Mouse (Mus musculus) heart, embryonic 14.5 days (tissue): Measurements from ENCODE around the gene Cerk. TPM values are rescaled to one million over a fixed set of nuclear protein-coding genes. Genes with fewer than 3 reads are reported as not detected.

Experiments
- ATAC-seq: fragments of 200-750 bp; cut with Nextera tagmentation; 2 replicates; pipeline ENCODE4 v1.8.0; 2017; ENCODE audit warnings: low read depth, moderate TSS enrichment; ENCODE audit not compliant: insufficient number of reproducible peaks, insufficient read depth, low FRiP score
- H3K27ac ChIP-seq, 2 experiments: fragments of 200-500 bp in 1 of 2; fragments of 300-500 bp in 1 of 2; sonication (generic) in 1 of 2; replicated peaks in 1 of 2; 2 replicates each; pipeline ENCODE4 v1.5.1; 2012 to 2014; ENCODE audit warnings: low read depth in 2 of 2, low read length in 2 of 2, control low read depth in 1 of 2, mild to moderate bottlenecking in 1 of 2, mixed read lengths in 1 of 2; ENCODE audit not compliant: control insufficient read depth in 1 of 2, insufficient read depth in 1 of 2
- H3K27me3 ChIP-seq: fragments of 300-500 bp; sonication (generic); 2 replicates; pipeline ENCODE4 v1.6.1; 2014; ENCODE audit warnings: mild to moderate bottlenecking, low read length, control low read depth; ENCODE audit not compliant: control insufficient read depth, insufficient read depth
- H3K36me3 ChIP-seq: fragments of 300-500 bp; sonication (generic); 2 replicates; pipeline ENCODE4 v1.6.1; 2014; ENCODE audit warnings: mild to moderate bottlenecking, control low read depth, low read length, mixed read lengths; ENCODE audit not compliant: control insufficient read depth, insufficient read depth
- H3K4me1 ChIP-seq, 2 experiments: fragments of 200-500 bp in 1 of 2; fragments of 300-500 bp in 1 of 2; sonication (generic) in 1 of 2; 2 replicates each; pipeline ENCODE4 v1.6.1; 2012 to 2014; ENCODE audit warnings: low read length in 2 of 2, control low read depth in 1 of 2, mixed read lengths in 1 of 2; ENCODE audit not compliant: control insufficient read depth in 2 of 2, insufficient read depth in 2 of 2
- H3K4me2 ChIP-seq: fragments of 300-500 bp; sonication (generic); 2 replicates; pipeline ENCODE4 v1.6.1; 2014; ENCODE audit warnings: mild to moderate bottlenecking, low read length
- H3K4me3 ChIP-seq, 2 experiments: fragments of 200-500 bp in 1 of 2; fragments of 300-500 bp in 1 of 2; sonication (generic) in 1 of 2; 2 replicates each; pipeline ENCODE4 v1.5.1; 2012 to 2014; ENCODE audit warnings: low read length in 2 of 2, mild to moderate bottlenecking in 2 of 2, control low read depth in 1 of 2, low read depth in 1 of 2, moderate library complexity in 1 of 2; ENCODE audit not compliant: control insufficient read depth in 1 of 2, insufficient read depth in 1 of 2
- H3K9ac ChIP-seq: fragments of 300-500 bp; sonication (generic); 2 replicates; pipeline ENCODE4 v1.6.1; 2014; ENCODE audit warnings: mild to moderate bottlenecking, low read length
- H3K9me3 ChIP-seq: fragments of 300-500 bp; sonication (generic); 2 replicates; pipeline ENCODE4 v1.6.1; 2016; ENCODE audit warnings: low read length, control low read depth; ENCODE audit not compliant: control insufficient read depth
- WGBS: fragments of 180-500 bp; shearing (Covaris S2); extraction: QIAGEN DNeasy Blood & Tissue Kit; methylation state at CpG from one replicate; pipeline ENCODE4 v1.1.7; 2014; 5-methylcytosine and 5-hydroxymethylcytosine counted together
- polyA plus RNA-seq: library from polyadenylated mRNA; unstranded; fragments of >200 nt; fragmentation: Nextera tagmentation; extraction: Ambion mirVana; gene quantifications from 2 replicates; pipeline ENCODE4 v1.2.1, GENCODE M21; 2014

Gene Cerk
- polyA plus RNA-seq, 1 experiment from 2014 or later: 16.1 TPM

GRCm38 (mm10) chr15:86173136-86173985, 12.6 kb downstream of the Cerk start:
- Histone ChIP-seq H3K27me3 (no peaks in the 10 kb centered on the region), H3K4me1 (peaks cover 61 to 74% of the 10 kb centered on the region in 2 experiments), H3K36me3 (no peaks in the 10 kb centered on the region), H3K4me2 (peak overlapping the region; percentile 24), H3K9ac (peak overlapping the region; percentile 6; the same call in 1 of the 2 replicates), H3K4me3 (no peak overlapping the region), H3K27ac (peak overlapping the region in 1 of 2 experiments; percentile 64; a peak in 2 of 4 replicates), H3K9me3 (no peaks in the 10 kb centered on the region)
- ATAC-seq: no peak
- WGBS: 23% methylated on average over 16 of the region's 16 CpGs

- no peak overlapping the region for H3K4me3 ChIP-seq
- no peaks in the 10 kb centered on the region for H3K9me3 ChIP-seq
- H3K27ac ChIP-seq: peak overlapping the region; percentile 15 to 64; a peak in 3 of 4 replicates
- no peak overlapping the region for H3K9ac ChIP-seq
- peak; percentile 27 for ATAC-seq
- H3K36me3 ChIP-seq: no peaks in the 10 kb centered on the region
- no peaks in the 10 kb centered on the region for H3K27me3 ChIP-seq
- WGBS: 23% methylated on average over 6 of the region's 6 CpGs
- peak overlapping the region; percentile 24 for H3K4me2 ChIP-seq
- peaks cover 65 to 82% of the 10 kb centered on the region in 2 experiments for H3K4me1 ChIP-seq
These were observed 13.4 kb downstream of the Cerk start for GRCm38 (mm10) chr15:86172526-86172925.

GRCm38 (mm10) chr15:86172124-86172523, 13.8 kb downstream of the Cerk start:
- Histone ChIP-seq H3K4me1 (peaks cover 62 to 79% of the 10 kb centered on the region in 2 experiments), H3K4me2 (peak overlapping the region; percentile 35; the same call in 1 of the 2 replicates), H3K4me3 (no peak overlapping the region), H3K9ac (no peak overlapping the region), H3K27ac (peak overlapping the region; percentile 42 to 64; a peak in 3 of 4 replicates), H3K9me3 (no peaks in the 10 kb centered on the region), H3K36me3 (no peaks in the 10 kb centered on the region), H3K27me3 (no peaks in the 10 kb centered on the region)
- 7% methylated on average over 3 of the region's 3 CpGs for WGBS
- ATAC-seq: peak; percentile 68

GRCm38 (mm10) chr15:86171316-86171715, 14.6 kb downstream of the Cerk start:
- ATAC-seq: no peak
- H3K4me1 ChIP-seq: peaks cover 58 to 73% of the 10 kb centered on the region in 2 experiments
- peak overlapping the region in 1 of 2 experiments; percentile 64; a peak in 2 of 4 replicates for H3K27ac ChIP-seq
- H3K9ac ChIP-seq: no peak overlapping the region
- no peaks in the 10 kb centered on the region for H3K27me3 ChIP-seq
- no peak overlapping the region for H3K4me2 ChIP-seq
- 81% methylated on average over 12 of the region's 12 CpGs for WGBS
- H3K4me3 ChIP-seq: no peak overlapping the region
- H3K9me3 ChIP-seq: no peaks in the 10 kb centered on the region
- H3K36me3 ChIP-seq: no peaks in the 10 kb centered on the region

- ATAC-seq: no peak
- H3K27ac ChIP-seq: peak overlapping the region in 1 of 2 experiments; percentile 53; a peak in 2 of 4 replicates
- H3K4me2 ChIP-seq: no peak overlapping the region
- WGBS: 73% methylated on average over 4 of the region's 4 CpGs
- no peaks in the 10 kb centered on the region for H3K27me3 ChIP-seq
- peaks cover 53 to 65% of the 10 kb centered on the region in 2 experiments for H3K4me1 ChIP-seq
- no peaks in the 10 kb centered on the region for H3K9me3 ChIP-seq
- no peak overlapping the region for H3K4me3 ChIP-seq
- H3K36me3 ChIP-seq: peaks cover 2% of the 10 kb centered on the region
- H3K9ac ChIP-seq: no peak overlapping the region
These were observed 16.2 kb downstream of the Cerk start for GRCm38 (mm10) chr15:86169817-86170110.

- H3K9me3 ChIP-seq: no peaks in the 10 kb centered on the region
- no peaks in the 10 kb centered on the region for H3K27me3 ChIP-seq
- no peak for ATAC-seq
- no peak overlapping the region for H3K4me2 ChIP-seq
- WGBS: 54% methylated on average over 12 of the region's 12 CpGs
- no peak overlapping the region for H3K4me3 ChIP-seq
- peaks cover 48 to 61% of the 10 kb centered on the region in 2 experiments for H3K4me1 ChIP-seq
- H3K9ac ChIP-seq: peak overlapping the region; percentile 46; the same call in 1 of the 2 replicates
- H3K27ac ChIP-seq: peak overlapping the region; percentile 15 to 53; a peak in 2 of 4 replicates
- peaks cover 8% of the 10 kb centered on the region for H3K36me3 ChIP-seq
These were observed 16.8 kb downstream of the Cerk start for GRCm38 (mm10) chr15:86168941-86169816.

- no peak overlapping the region for H3K4me2 ChIP-seq
- peaks cover 41 to 54% of the 10 kb centered on the region in 2 experiments for H3K4me1 ChIP-seq
- 36% methylated on average over 7 of the region's 7 CpGs for WGBS
- no peak overlapping the region for H3K27ac ChIP-seq
- peaks cover 15% of the 10 kb centered on the region for H3K36me3 ChIP-seq
- H3K4me3 ChIP-seq: no peak overlapping the region
- ATAC-seq: no peak
- no peaks in the 10 kb centered on the region for H3K9me3 ChIP-seq
- H3K27me3 ChIP-seq: no peaks in the 10 kb centered on the region
- no peak overlapping the region for H3K9ac ChIP-seq
These were observed 17.5 kb downstream of the Cerk start for GRCm38 (mm10) chr15:86168505-86168867.
